Mouse (Mus musculus) neutrophil, adult 5-6 weeks (primary cell): ENCODE results near the gene Angpt4. TPM values are rescaled to one million over a fixed set of nuclear protein-coding genes. Genes with fewer than 3 reads are reported as not detected.

Source experiments
- ATAC-seq: fragments of 151-379, 151-347 bp; 2 replicates; pipeline ENCODE4 v1.8.0; 2017; ENCODE audit warnings: mild to moderate bottlenecking, moderate TSS enrichment; ENCODE audit not compliant: insufficient number of reproducible peaks, poor library complexity, low FRiP score, severe bottlenecking; ENCODE audit errors: extremely low read depth
- total RNA-seq: library from RNA; stranded (forward); fragments of 200-1000 nt; gene quantifications from 2 replicates; pipeline ENCODE4 v1.2.3, GENCODE M21; 2017

Angpt4 gene
- total RNA-seq, 1 experiment from 2014 or later: not detected

DNA sequence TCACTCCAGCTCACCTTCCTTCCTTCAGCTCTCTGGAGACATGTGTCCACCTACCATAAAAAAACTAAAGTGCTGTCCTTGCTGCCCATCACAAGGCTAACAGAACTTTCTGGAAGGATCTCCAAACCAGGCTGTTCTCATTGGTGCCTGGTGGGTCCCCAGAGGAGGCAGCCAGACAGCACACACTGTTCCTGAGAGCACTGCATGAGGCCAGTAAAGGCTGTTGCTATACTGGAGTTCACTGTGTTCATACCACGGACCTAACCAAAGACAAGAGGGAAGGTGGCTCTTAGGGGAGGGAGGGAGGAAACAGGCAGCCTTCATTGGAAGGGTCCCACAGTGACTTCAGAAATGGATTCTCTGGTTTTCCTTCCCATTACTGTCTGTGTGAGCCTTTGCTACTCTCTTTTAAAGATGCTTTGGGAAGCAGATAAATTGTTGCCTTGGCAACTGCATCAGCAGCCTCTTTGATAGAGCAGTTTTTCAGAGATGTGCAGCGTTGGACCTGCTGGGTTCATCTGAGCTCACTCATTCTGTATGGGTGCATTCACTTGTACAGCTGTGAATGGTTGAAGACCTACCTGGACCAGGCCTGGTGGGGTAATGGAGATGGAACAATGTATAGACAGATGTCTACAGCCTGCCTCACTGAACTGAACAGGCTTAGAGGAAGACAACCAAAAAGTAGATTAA lies 38.2 kb downstream of the Angpt4 start:
- ATAC-seq: no peak

DNA sequence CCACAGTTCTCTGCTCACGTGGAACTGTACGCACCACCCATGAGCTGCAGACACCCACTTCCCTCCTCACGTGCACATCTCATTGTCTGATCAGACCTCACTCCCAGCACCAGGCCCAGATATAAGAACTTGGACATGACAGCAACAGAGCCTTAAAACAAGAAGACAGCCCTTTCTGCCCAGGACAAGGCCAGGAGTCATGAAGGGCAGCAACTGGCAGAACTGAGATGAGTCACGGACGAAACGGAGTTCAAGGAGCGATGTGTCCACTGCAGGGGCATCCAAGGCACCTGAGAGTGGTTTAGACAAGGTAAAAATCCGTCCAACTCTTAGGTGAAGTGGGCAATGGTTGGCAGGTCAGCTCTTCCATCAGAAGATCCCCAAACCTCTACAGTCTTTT lies 42.7 kb downstream of the Angpt4 start:
- no peak for ATAC-seq

DNA sequence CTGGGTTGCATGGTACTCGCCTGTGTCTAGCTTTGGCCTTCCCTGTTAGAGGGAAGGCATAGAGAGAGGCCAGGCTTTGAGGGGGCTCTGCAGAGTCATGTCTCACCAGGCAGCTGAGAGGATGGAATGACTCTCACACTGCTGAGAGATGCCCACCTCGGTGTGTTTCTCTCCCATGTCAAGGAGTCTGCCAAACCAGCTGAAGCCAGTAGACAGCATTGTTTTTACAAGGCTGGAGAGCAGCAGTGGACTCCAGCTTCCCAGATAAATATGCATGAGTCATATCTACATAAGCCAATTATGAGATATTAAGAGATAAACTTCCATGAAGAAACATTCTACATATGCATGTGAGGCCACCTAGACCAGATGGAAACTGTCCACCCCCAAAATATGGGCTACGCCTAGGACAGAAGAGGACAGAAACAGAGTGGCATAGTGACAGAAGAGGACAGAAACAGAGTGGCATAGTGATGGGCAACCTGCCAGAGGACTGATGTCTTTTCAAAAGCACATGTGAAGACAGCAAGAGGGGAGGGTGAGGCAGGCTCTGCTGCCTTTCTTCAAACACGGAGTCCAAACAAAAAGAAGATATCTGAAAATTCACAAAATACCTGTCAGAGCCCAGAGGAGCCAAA lies 45.6 kb downstream of the Angpt4 start:
- no peak for ATAC-seq

DNA sequence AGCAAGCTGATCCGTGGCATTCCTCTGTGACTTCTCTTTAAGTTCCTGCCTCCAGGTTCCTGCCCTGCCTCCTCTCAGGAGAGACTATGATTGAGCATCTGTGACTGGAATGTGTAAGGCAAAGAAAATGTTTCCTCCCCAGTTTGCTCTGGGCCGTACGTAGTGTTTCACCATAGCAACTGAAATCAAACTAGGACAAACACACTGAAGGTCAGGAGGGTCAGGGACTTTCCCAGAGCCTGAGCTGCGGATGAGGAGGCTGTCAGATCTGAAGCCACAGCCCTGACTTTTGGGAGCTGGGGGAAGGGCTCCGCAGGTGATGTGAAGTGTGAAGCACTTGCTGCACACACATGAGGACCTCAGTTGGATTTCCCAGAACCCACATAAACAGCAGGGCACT lies 48.3 kb downstream of the Angpt4 start:
- ATAC-seq: no peak

DNA sequence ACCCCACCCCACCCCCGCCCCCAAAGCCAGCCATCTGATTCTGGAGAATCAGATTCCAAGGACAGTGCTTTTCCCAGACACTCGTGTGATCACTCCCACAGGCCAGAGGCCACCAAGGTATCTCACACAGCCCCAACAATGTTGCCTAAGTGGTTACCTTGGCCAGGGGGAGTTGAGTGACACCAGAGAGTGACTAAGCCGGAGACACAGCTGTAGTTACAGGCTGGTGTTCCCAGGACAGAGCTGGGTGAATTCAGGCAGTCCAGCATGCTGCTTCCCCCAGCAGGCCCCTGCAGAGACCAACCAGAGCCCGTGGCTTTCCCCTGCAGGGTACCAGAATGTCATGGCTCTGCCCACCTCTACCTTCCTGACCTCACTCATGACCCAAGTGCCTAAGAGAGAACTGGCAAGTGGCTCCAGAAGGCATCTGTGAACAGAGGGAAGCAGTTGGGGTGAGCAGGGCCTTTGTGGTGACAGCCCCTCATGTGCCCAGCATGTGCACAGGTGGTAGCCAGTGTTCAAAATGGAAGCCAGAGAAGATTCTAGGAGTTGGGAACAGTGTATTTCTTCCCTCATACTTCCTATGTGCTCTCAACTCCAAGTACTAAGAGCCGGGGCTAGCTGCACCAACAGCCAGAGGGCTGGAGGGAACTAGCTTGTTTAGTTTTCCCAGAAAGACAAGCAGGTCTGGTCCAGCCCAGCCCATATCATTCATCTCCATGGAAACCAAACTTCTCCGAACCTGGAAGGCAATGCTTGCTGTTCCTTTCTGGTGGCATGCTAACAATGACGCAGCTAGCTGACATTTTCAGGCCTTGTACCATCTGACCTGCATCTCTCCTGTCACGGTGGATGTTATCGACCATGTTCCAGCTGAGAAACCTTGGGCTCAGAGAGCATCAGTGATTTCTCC lies 50.5 kb downstream of the Angpt4 start:
- ATAC-seq: no peak

DNA sequence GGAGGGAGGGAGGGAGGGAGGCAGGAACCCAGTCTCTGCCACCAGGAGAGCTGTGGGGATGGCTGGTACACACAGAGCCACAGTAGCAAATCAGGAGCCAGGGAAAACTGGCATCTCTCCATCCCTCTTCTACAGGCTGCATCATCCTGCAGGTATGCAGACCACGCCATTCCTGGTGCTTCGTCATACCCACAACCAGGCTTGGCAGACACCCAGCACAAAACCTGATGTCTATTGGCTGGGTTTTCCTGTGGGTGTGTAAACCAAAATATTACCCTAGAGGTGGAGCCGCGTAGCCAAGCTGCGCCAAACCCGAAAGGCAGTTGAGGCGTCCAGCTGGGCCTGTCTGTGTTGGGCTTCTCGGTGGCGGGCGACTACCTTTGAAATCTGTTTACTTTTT lies 51.5 kb downstream of the Angpt4 start:
- no peak for ATAC-seq

DNA sequence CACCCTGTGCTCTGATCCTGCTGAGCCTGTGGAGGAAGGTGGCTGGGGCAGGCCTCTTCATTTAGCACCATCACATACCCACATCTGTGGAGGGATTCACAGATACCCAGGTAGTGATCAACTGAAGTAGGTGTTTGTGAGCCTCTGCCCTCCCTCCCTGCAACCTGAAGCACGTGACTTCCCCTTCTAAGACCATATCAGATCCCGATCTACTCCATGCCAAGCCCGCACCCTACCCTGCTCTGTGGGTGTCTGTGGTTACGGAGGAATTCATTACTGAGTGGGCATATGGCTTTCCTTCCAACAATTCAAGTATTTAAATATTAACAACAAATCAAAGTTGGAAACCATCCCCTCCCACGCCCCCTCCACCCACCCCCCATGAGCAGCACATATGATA lies 52.3 kb downstream of the Angpt4 start:
- ATAC-seq: no peak

DNA sequence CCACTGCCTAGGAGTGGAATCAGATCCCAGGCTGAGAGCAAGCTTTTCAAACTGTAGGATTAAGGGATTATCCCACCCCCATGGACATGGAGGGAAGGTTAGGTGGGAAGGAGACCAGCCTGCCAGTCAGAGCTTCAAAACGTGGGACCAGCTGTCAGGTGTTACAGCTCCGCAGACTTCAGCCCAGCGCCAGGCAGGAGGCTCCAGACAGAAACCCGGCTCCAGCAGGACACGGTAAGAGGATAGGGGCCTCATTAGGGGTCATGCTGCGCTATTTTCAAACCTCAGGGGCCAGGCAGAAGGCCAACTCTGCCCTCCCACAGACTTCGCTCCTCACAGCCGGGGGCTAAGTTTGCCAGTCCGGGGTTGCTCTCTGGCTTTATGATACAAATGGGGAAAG lies 53.0 kb downstream of the Angpt4 start:
- ATAC-seq: no peak

DNA sequence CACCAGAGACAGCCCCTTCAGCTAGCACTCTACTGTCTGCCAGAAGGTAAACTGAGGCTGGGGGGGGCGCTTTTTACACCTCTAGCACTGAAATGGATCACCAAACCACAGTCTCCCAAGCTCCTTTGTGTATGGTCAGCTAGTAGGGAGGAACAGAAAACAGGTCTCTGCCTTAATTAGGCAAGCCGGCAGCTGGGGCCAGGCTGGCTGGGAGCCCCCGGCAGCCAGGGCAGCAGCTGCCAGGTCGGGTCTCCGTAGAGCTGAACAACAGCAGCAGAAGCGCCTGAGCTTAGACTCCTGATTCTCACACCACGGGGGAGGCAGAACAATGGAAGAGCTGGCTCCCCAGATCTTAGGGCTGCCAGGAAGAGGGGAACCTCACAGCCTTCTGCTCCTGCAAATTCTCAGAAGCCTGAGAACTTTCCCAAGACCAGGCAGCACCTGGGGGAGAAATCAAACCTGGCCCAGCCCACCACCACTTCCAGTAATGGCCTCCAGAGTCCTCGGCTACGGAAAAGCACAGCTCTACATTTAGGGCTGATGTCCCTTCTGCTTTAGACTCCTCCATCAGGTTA lies 56.3 kb downstream of the Angpt4 start:
- ATAC-seq: no peak

DNA sequence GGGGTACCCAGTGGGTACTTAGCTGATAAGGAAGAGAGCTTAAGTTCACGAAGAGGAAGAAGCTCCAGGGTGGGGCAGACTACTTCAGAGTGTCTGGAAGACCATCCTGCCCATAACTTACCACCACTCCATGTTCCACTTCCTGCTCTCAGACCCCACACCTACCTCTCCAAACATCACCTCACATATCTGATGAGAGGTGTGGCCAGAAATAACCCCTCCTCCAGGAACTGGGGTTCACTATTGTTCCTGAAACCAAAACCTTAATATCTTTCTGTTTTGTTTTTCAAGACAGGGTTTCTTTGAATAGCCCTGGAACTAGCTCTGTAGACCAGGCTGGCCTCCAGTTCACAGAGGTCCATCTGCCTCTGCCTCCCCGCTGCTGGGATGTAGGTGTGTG lies 56.8 kb downstream of the Angpt4 start:
- ATAC-seq: no peak

DNA sequence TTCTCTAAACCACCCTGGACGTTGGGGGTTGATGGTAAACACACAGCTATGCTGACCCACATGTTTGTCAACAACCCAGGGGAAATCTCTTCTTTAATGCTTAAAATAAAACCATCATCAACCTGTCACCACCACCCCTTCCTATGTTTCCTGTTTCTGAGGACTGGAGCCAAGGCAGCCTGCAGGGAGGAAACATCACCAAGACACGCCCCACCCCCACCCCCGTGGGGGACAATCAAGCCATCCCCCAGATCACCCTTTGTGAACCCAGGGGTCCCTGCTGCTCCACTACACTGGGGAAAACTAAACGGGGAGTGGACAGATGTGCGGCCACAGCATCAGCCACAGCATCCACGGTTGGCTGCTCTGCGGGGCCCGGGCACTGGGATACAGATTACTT lies 57.4 kb downstream of the Angpt4 start:
- ATAC-seq: no peak

DNA sequence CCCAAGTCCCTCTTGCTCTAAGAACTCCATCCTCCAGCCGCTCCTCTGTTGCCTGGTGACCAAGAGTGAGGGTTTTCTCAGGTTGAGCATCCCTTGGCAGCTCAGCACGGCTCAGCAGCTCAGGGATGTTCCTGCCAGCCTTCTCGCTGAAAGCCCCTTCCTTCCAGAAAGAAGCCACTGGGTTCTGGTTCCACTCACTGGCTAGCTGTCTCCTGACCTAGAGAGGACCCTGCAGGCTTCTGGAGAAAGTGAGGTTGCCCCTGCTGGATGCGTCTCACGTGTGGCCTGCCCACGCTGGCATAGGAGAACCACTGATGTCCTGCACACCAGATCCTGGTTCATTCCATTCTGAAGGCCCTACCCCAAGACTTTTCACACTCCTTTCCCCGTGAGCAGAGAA lies 58.0 kb downstream of the Angpt4 start:
- no peak for ATAC-seq

DNA sequence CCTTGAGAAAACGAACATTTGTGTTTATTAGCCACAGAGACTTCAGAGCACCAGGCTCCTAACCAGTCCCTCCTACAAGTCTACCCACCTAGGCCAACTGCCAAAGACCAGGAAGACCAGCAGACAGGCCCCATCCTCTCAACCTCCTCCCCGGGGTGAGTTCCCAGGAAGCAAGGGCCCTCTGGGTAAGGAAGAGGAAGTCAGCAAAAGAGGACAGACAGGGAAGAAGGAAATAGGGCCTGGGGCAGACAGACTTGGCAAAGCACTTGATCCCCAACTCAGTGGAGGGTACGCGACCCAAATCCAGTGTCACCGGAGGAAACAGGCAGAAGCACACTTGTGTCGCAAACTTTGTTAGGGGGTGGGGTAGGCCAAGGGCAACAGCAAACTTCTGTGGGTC lies 58.4 kb downstream of the Angpt4 start:
- no peak for ATAC-seq

DNA sequence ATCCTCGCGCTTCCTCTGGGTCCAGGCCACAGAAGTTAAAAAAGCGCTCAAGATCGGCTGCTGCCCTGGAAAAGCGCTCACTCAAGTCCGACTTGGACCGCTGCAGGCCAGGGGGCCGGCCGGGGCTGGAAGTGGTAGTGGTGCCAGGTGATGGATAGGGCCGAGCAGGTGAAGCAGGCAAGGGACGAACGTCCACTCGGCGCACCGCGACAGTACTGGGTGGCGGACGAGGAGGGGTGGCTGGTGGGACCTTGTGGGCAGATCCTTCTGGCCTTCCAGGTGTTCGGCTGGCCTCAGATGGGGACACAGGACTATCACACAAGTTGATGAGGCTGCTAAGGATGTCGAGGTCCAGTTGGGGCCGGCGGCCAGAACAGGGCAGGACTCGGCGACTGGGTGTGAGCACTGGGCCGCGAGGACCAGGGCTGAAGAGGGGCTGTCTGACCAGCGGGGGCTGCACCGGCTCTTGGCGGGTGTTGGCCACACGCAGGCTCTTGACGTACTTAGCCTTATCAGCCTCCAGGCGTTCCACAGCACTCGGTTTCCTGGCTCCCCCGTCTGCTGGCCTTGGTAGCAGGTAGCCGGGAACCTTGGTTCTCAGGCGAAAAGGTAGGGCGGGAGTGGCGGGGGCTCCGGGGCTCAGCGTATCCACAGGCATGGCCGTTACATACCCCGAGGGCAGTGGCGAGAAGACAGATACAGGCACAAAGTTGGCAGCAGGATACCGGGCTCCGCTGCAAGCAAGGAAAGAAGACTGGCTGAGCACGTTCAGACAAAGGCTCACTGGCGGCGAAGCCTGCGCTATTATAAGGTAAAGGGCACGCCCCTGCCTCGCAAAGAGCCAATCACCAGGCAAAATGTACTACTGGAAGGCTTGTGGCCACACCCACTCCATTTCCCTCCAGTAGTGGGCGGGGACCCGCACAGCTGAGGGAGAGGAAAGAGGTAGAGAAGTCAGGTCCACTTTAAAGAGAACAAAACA lies 59.5 kb downstream of the Angpt4 start:
- ATAC-seq: peak; percentile 64

DNA sequence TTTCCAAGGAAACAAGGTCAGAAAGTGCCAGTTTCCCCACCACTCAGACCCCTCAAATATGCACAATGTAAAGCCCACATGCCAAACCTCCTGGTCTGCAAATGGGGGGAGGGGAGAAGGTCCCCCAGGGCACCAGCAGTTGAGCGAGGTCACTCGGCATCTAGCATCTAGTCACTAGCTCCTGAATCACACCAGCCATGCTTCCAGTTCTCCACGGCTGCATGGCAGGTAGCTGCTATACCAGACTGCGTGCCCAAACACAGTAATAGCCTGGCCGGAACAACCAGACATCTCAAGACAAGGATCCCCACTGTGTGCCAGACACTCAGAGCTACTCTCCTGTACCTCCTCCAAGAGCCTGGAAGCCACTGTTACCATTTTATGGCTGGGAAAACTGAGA lies 60.7 kb downstream of the Angpt4 start:
- ATAC-seq: no peak

DNA sequence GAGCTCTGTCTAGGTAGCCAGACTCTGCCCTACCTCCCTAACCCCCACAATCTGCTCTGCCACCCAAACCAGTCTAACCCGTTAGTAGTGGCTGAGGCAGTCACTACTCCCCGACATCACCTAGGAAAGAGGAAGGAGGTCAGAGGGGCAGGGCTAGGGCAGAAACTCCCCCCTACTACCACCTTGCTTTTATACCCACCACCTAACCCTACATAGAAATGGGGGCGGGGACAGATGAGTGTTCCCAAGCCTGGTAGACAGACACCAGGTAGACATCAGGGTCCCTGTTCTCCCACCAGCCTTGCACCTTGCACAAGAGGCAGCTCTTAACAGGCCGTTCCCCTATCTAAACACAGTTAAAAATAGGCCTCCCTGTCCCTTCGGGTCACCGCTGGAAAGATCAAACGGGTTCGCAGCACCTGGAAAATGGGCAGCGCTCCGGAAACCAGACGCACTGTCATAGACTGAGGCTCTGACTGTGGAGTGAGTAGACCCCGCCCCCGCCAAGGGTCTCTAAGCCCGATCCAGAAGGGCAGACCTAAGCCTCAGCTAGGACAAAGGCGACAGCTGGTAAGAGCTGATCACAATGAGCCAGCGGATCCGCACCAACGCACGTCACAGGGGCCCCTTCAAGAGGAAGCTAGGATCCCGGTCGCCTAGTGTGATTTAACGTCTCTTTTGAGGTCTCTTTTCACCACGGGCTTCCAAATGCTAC lies 62.0 kb downstream of the Angpt4 start:
- ATAC-seq: peak; percentile 52

DNA sequence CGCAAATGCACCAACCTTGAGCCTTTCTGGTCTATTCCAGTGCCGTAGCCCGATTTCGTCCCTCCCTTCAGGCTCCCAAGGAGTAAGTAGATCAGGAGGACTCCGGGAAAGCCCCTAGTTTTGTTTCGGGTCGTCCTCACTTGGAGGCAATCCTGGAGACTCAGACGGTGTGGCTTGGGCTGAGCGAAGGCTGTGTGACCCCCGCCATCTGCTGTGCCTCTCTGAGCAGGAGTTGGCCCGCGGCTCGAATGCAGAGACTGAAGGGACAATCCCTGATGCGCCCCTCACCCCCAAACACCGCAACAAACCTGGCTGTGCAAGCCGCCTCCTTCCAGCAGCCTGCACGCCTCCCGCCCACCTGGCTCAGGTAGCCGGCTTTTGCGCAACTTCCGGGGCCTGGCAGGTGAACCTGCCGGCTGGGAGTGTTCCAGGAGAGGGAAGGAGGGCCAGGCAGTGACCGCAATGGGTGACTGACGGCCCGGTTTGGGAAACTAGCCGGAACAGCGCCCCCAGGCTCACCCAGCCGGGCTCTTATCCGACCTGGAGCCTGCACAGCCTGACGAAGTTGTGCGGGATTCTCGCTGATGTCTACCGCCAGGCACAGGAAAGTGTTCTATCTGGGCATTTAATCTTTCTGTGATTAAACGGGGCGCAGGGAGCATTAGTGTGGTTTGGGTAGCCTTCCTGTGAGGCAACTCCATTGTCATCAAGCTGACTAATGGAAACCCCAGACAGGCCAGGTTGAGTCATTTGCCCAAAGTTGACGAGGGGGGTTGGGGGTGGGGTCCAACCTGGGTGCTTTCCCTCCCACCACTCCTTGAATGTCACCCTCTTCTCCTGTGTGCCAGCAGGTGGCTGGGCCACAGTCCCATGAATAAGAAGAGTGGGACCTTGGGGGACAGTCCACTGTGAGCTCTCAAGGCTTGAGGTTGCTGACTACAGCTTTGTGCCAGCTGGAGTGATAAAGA lies 62.9 kb downstream of the Angpt4 start:
- ATAC-seq: peak; percentile 39
